Mouse (Mus musculus): ENCODE results near the gene Kin.

Gene Kin

GRCm38 (mm10) chr2:10118751-10119150, 38.4 kb downstream of the Kin start:
- no peak for DNase-seq

- DNase-seq, result no peak
Observed at GRCm38 (mm10) chr2:10119276-10119675, 38.9 kb downstream of the Kin start.

- no peak for DNase-seq
Observed at GRCm38 (mm10) chr2:10121826-10122225, 41.4 kb downstream of the Kin start.

- DNase-seq, result no peak
Observed at GRCm38 (mm10) chr2:10126122-10126521, 45.7 kb downstream of the Kin start.

GRCm38 (mm10) chr2:10127471-10127870, 47.1 kb downstream of the Kin start:
- DNase-seq, result no peak

GRCm38 (mm10) chr2:10128571-10128970, 48.2 kb downstream of the Kin start:
- no peak for DNase-seq

GRCm38 (mm10) chr2:10130341-10130990, 50.1 kb downstream of the Kin start:
- DNase-seq, result no peak

GRCm38 (mm10) chr2:10131296-10131695, 50.9 kb downstream of the Kin start, which contains the start of gene Itih2:
Itih2 (minus strand) TSS chr2:10131396.
- no peak for DNase-seq

GRCm38 (mm10) chr2:10132128-10132527, 51.7 kb downstream of the Kin start:
- DNase-seq, result no peak

- no peak for DNase-seq
Observed at GRCm38 (mm10) chr2:10133941-10134340, 53.5 kb downstream of the Kin start.

- DNase-seq, result no peak
Observed at GRCm38 (mm10) chr2:10137320-10137719, 56.9 kb downstream of the Kin start.

GRCm38 (mm10) chr2:10140456-10140855, 60.1 kb downstream of the Kin start:
- DNase-seq, result peak; percentile 12
